Mouse (Mus musculus): ENCODE results near the gene Vwde. TPM values are rescaled to one million over a fixed set of nuclear protein-coding genes. Genes with fewer than 3 reads are reported as not detected.

Vwde gene
- polyA plus RNA-seq (2014; fragmentation: Illumina TruSeq; extraction: RNeasy Lipid Tissue Mini Kit (QIAGEN cat#74804); ENCODE audit: insufficient read depth, low read depth, low replicate concordance) = not detected

DNA sequence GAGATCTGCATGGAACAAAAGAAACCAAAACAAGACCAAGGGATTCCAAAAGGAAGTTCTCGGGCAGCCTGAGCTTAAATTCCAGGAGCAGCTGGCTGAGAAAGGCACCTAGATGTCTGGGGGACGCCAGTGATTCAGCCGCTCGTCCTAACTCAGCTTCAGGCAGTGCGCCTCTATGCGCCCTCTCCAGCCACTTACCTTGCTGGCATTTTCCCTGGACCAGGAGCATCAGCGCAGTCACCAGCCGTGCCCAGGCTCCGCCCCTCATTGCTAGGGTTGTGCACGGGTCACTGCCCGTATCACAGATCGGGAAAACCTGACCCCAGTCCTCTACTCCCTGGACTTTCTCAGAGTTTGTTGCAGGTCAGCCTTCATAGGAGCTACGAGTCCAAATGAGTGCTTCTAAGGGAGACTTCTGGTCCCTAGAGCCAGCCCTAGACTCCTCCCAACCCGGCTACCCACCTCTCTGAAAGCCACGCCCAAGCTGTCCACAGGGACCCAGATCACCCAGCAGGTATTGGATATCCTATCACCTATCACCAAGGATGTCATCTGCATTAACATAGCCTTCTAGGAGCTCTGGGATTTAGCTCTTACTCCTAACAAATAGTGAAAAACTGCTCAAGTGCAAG, at the start of gene Vwde:
Vwde (minus strand) TSS at position 370 of the 632 bp plus-strand sequence.

Other genes starting within 250 kb of the Vwde start
- gene Tmem106b, start 155.2 kb downstream of the Vwde start, polyA plus RNA-seq (2014; fragmentation: Illumina TruSeq; extraction: RNeasy Lipid Tissue Mini Kit (QIAGEN cat#74804); ENCODE audit: insufficient read depth, low read depth, low replicate concordance) = 22.2 TPM